Mouse (Mus musculus): Measurements from ENCODE around the gene Hist1h4b. TPM values are rescaled to one million over a fixed set of nuclear protein-coding genes. Genes with fewer than 3 reads are reported as not detected.
"Not testable (repeated sequence)": the region's sequence is repeated elsewhere in the genome, so short reads cannot be mapped to it uniquely, and the experiment has no call there.

The Hist1h4b gene
- polyA plus RNA-seq, 1 experiment = 101 TPM

DNA sequence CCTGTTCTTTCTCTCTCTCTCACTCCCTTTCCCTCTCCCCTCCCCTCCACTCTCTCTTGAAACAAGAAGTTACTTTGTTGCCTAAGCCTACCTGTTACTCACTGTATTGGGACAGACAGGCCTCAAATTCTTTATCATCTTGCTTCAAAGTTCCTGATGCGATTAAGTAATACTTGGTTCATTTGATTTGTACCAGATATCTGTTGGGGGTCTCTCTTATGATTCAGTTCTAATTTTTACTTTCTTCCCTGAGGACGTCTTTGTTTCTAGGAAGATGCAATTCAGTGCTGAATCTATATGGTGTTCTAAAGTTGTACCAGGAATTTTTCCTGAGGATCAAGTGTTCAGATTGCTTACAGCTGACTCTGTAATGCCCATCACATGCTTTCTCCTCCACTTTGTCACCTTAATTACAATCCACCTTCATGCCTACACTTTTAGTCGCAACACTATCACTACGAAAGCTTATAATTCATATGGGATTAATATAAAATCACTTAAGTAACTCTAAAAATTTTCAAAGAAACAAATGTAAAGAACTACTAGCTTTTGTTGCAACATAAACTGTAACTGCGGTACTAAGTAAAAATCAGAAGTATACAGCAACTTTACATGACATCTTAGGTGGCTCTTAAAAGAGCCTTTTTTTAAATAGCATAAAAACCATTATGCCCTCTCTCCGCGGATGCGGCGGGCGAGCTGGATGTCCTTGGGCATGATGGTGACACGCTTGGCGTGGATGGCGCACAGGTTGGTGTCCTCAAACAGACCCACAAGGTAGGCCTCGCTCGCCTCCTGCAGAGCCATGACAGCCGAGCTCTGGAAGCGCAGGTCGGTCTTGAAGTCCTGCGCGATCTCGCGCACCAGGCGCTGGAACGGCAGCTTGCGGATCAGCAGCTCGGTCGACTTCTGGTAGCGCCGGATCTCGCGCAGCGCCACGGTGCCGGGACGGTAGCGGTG lies 12.1 kb upstream of the Hist1h4b start:
- no peaks in the 10 kb centered on the region for H3K36me3 ChIP-seq (ENCODE audit: control insufficient read depth, insufficient read depth, low read length)
- no peak for DNase-seq
- H3K4me1 ChIP-seq (replicated peaks; ENCODE audit: control insufficient read depth, insufficient read depth, low read length) = peaks cover 4% of the 10 kb centered on the region
- 5% methylated on average over 22 of the region's 36 CpGs for WGBS
- TF ChIP-seq CTCF (IDR thresholded peaks at IDR 0.05; ENCODE audit: borderline replicate concordance, control insufficient read depth, extremely low read depth, insufficient read depth, low read length, poor library complexity) (no peak), POLR2A (IDR thresholded peaks at IDR 0.05; ENCODE audit: control insufficient read depth, extremely low read depth, insufficient read depth, low read length, poor library complexity) (no peak)
- H3K4me3 ChIP-seq (ENCODE audit: control insufficient read depth, insufficient read depth, low read length) = peak overlapping the region; percentile 54
- H3K27me3 ChIP-seq (ENCODE audit: control insufficient read depth, insufficient read depth, low read length) = no peaks in the 10 kb centered on the region
- H3K27ac ChIP-seq (ENCODE audit: control insufficient read depth, insufficient read depth, low read length) = peak overlapping the region; percentile 85

DNA sequence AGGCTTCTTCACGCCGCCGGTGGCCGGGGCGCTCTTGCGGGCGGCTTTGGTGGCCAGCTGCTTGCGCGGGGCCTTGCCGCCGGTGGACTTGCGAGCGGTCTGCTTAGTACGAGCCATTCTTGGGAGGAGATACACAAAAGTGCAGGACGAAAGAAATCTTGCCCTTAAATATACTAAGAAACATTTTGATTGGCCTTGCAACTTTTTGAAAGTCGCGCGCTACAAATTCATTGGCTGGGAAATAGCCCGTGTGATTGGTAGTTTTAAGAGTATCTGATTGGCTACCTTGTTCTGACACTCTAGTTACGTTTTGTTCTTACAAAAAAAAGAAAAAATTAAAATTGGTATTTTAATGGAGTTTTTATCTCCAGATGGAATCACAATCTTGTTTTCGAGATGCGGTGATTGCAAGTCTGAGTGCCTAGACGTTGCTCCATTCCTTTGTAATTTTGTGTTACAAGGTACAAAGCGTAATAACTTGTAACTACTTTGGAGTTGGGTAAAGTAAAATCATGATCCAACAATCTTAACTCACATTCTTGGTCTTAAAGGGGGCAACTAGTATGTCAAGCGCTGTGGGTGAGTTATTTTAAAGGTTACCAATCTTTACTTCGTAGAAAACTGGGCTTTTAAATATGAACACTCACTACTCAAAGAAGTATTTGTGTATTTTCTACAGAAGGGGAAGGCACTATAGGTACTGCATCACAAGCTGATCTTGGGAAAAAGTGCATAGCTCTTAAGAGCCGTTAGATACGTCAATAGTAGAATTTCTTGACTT lies 11.2 kb upstream of the Hist1h4b start, which contains the start of gene Hist1h3c:
Hist1h3c (minus strand) TSS at position 222 of the 781 bp plus-strand sequence.
- under 1% methylated on average over 25 of the region's 28 CpGs for WGBS
- peak; percentile 87 for DNase-seq

DNA sequence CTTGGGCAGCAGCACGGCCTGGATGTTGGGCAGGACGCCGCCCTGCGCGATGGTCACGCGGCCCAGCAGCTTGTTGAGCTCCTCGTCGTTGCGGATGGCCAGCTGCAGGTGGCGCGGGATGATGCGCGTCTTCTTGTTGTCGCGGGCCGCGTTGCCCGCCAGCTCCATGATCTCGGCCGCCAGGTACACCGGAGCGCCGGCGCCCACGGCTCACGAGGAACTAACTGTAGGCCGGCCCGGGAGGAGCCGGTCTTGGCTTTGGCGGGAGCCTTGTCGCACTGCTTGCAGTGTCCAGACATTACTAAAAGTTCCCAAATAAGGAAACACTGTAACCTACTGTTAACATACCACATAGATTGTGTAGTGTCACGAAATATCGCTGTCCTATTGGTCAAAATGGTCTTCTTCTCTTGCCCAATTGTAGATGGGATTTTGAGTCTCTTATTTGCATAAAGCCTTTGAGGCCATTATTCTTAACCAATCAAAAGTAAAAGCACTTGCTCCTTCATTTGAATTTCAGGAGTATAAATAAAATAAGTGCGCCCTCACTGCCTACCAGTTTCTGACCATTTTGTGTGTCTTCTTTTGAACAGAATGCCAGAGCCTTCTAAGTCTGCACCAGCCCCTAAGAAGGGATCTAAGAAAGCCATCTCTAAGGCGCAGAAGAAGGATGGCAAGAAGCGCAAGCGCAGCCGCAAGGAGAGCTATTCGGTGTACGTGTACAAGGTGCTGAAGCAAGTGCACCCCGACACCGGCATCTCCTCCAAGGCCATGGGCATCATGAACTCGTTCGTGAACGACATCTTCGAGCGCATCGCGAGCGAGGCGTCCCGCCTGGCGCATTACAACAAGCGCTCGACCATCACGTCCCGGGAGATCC lies 10.4 kb upstream of the Hist1h4b start, which contains the start of gene Hist1h2bb:
Hist1h2bb (plus strand) TSS at position 534 of the 880 bp plus-strand sequence.
- H3K27ac ChIP-seq (ENCODE audit: control insufficient read depth, insufficient read depth, low read length) = peak within 1 kb of the TSS; percentile 95
- under 1% methylated on average over 42 of the region's 58 CpGs for WGBS
- peak within 1 kb of the TSS; percentile 60 for H3K4me3 ChIP-seq (ENCODE audit: control insufficient read depth, insufficient read depth, low read length)
- peak; percentile 72 for DNase-seq
- not testable (repeated sequence) for H3K36me3 ChIP-seq (ENCODE audit: control insufficient read depth, insufficient read depth, low read length); H3K4me1 ChIP-seq (replicated peaks; ENCODE audit: control insufficient read depth, insufficient read depth, low read length); H3K27me3 ChIP-seq (ENCODE audit: control insufficient read depth, insufficient read depth, low read length)
- TF ChIP-seq CTCF (IDR thresholded peaks at IDR 0.05; ENCODE audit: borderline replicate concordance, control insufficient read depth, extremely low read depth, insufficient read depth, low read length, poor library complexity) (peak; percentile 64; the same call in 1 of the 2 replicates), POLR2A (IDR thresholded peaks at IDR 0.05; ENCODE audit: control insufficient read depth, extremely low read depth, insufficient read depth, low read length, poor library complexity) (peak; percentile 45; the same call in 1 of the 2 replicates)

More for the DNA sequence above, 11.2 kb upstream of the Hist1h4b start, which contains the start of gene Hist1h3c:
- Histone ChIP-seq H3K27me3 (ENCODE audit: control insufficient read depth, insufficient read depth, low read length) (no peaks in the 10 kb centered on the region), H3K4me1 (replicated peaks; ENCODE audit: control insufficient read depth, insufficient read depth, low read length) (peaks cover 4% of the 10 kb centered on the region), H3K4me3 (ENCODE audit: control insufficient read depth, insufficient read depth, low read length) (peak within 1 kb of the TSS; percentile 60), H3K36me3 (ENCODE audit: control insufficient read depth, insufficient read depth, low read length) (no peaks in the 10 kb centered on the region), H3K27ac (ENCODE audit: control insufficient read depth, insufficient read depth, low read length) (peak within 1 kb of the TSS; percentile 95)
- no peak for TF ChIP-seq CTCF (IDR thresholded peaks at IDR 0.05; ENCODE audit: borderline replicate concordance, control insufficient read depth, extremely low read depth, insufficient read depth, low read length, poor library complexity)
- TF ChIP-seq POLR2A (IDR thresholded peaks at IDR 0.05; ENCODE audit: control insufficient read depth, extremely low read depth, insufficient read depth, low read length, poor library complexity) = peak; percentile 43; the same call in 1 of the 2 replicates

DNA sequence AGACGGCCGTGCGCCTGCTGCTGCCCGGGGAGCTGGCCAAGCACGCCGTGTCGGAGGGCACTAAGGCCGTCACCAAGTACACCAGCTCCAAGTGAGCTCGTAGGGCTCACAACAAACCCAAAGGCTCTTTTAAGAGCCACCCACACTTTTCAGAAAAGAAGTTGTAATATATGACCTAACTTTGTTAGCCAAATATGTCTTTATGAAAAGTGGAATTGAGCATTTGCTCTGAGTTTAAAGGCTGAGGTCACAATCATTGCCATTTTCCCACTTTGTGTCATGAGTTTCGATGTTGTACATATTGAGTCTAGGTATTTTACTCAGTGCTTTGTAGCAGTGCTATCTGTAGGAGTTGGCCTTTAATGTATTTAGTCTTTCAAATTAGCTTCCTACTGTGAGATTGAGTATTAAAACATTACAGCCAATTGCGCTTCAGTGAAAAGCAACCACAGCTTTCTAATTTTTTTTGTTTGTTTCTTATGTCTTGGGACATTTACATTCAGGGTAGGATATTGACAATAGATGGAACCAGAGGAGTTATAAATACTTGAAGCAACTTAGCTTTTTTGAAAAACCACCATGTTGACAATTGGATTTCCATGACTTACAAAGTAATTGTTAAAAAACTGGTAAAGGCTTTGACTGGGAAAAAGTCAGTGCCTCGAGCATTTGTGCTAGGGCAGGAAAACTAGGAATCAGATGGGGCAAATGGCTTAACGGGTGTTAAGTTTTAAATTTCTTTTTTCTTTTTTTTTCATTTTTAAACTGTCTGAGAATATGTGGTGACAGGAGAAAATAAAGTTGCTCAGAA lies 9.5 kb upstream of the Hist1h4b start:
- WGBS = 6% methylated on average over 11 of the region's 13 CpGs
- Histone ChIP-seq H3K27me3 (ENCODE audit: control insufficient read depth, insufficient read depth, low read length) (no peaks in the 10 kb centered on the region), H3K4me1 (replicated peaks; ENCODE audit: control insufficient read depth, insufficient read depth, low read length) (peaks cover 4% of the 10 kb centered on the region), H3K27ac (ENCODE audit: control insufficient read depth, insufficient read depth, low read length) (peak overlapping the region; percentile 63), H3K36me3 (ENCODE audit: control insufficient read depth, insufficient read depth, low read length) (no peaks in the 10 kb centered on the region), H3K4me3 (ENCODE audit: control insufficient read depth, insufficient read depth, low read length) (peak overlapping the region; percentile 15)
- no peak for DNase-seq
- TF ChIP-seq POLR2A (IDR thresholded peaks at IDR 0.05; ENCODE audit: control insufficient read depth, extremely low read depth, insufficient read depth, low read length, poor library complexity) (no peak), CTCF (IDR thresholded peaks at IDR 0.05; ENCODE audit: borderline replicate concordance, control insufficient read depth, extremely low read depth, insufficient read depth, low read length, poor library complexity) (no peak)

DNA sequence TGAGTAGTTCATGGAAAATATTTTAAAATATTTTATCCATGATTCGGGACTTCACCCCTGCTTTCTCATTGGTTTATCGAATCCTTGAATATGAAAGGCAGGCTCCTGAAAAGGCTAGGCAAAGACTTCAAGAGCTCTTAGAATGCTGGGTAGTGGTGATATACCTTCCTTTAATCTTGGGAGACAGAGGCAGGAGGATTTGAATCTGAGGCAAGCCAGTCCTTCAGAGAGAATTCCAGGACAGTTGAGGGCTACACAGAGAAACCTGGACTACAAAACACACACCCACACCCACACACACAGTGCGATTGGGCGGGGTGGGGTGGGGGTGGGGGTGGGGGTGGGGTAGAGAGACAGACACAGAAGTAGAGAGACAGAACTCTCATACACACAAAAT lies 8.9 kb upstream of the Hist1h4b start:
- no peak overlapping the region for H3K4me3 ChIP-seq (ENCODE audit: control insufficient read depth, insufficient read depth, low read length)
- TF ChIP-seq POLR2A (IDR thresholded peaks at IDR 0.05; ENCODE audit: control insufficient read depth, extremely low read depth, insufficient read depth, low read length, poor library complexity) (no peak), CTCF (IDR thresholded peaks at IDR 0.05; ENCODE audit: borderline replicate concordance, control insufficient read depth, extremely low read depth, insufficient read depth, low read length, poor library complexity) (no peak)

More for the DNA sequence above, 8.9 kb upstream of the Hist1h4b start:
- 14% methylated on average over 4 of the region's 4 CpGs for WGBS
- Histone ChIP-seq H3K27ac (ENCODE audit: control insufficient read depth, insufficient read depth, low read length) (peak overlapping the region; percentile 70; the same call in 1 of the 2 replicates), H3K4me1 (replicated peaks; ENCODE audit: control insufficient read depth, insufficient read depth, low read length) (peaks cover 4% of the 10 kb centered on the region), H3K36me3 (ENCODE audit: control insufficient read depth, insufficient read depth, low read length) (no peaks in the 10 kb centered on the region), H3K27me3 (ENCODE audit: control insufficient read depth, insufficient read depth, low read length) (no peaks in the 10 kb centered on the region)
- DNase-seq = no peak

All from thymus, adult 2 months (tissue).